Mouse (Mus musculus) intestine, embryonic 15.5 days (tissue): Measurements from ENCODE around the gene Zcchc24. TPM values are rescaled to one million over a fixed set of nuclear protein-coding genes. Genes with fewer than 3 reads are reported as not detected.
A peak's percentile ranks its signal among the peaks of the same experiment; 100 is the strongest.

Experiments
- ATAC-seq: fragments of 200-750 bp; cut with Nextera tagmentation; 2 replicates; pipeline ENCODE4 v1.8.0; 2017; ENCODE audit warnings: moderate TSS enrichment, moderate library complexity
- H3K27ac ChIP-seq: fragments of 300-500 bp; sonication (generic); 2 replicates; pipeline ENCODE4 v1.5.1; 2015; ENCODE audit warnings: mild to moderate bottlenecking, inconsistent platforms
- H3K27me3 ChIP-seq: fragments of 300-500 bp; sonication (generic); replicated peaks from 2 replicates; pipeline ENCODE4 v1.6.1; 2015; ENCODE audit warnings: inconsistent platforms
- H3K36me3 ChIP-seq: fragments of 300-500 bp; sonication (generic); 2 replicates; pipeline ENCODE4 v1.6.1; 2015; ENCODE audit warnings: inconsistent platforms
- H3K4me1 ChIP-seq: fragments of 300-500 bp; sonication (generic); replicated peaks from 2 replicates; pipeline ENCODE4 v1.6.1; 2015; ENCODE audit warnings: inconsistent platforms
- H3K4me2 ChIP-seq: fragments of 300-500 bp; sonication (generic); replicated peaks from 2 replicates; pipeline ENCODE4 v1.6.1; 2015; ENCODE audit warnings: mild to moderate bottlenecking, inconsistent platforms
- H3K4me3 ChIP-seq: fragments of 300-500 bp; sonication (generic); replicated peaks from 2 replicates; pipeline ENCODE4 v1.5.1; 2015; ENCODE audit warnings: inconsistent platforms
- H3K9ac ChIP-seq: fragments of 300-500 bp; sonication (generic); 2 replicates; pipeline ENCODE4 v1.6.1; 2015; ENCODE audit warnings: inconsistent platforms
- H3K9me3 ChIP-seq: fragments of 300-500 bp; sonication (generic); 2 replicates; pipeline ENCODE4 v1.6.1; 2016; ENCODE audit warnings: inconsistent platforms
- WGBS: fragments of 180-500 bp; shearing (Covaris S2); methylation state at CpG from one replicate; pipeline ENCODE4 v1.1.7; 2015; 5-methylcytosine and 5-hydroxymethylcytosine counted together
- polyA plus RNA-seq: library from polyadenylated mRNA; unstranded; fragments of >200 nt; fragmentation: Nextera tagmentation; extraction: Ambion mirVana; gene quantifications from 2 replicates; pipeline ENCODE4 v1.2.1, GENCODE M21; 2015

The Zcchc24 gene
- polyA plus RNA-seq, 1 experiment from 2014 or later, result 21.0 TPM

DNA sequence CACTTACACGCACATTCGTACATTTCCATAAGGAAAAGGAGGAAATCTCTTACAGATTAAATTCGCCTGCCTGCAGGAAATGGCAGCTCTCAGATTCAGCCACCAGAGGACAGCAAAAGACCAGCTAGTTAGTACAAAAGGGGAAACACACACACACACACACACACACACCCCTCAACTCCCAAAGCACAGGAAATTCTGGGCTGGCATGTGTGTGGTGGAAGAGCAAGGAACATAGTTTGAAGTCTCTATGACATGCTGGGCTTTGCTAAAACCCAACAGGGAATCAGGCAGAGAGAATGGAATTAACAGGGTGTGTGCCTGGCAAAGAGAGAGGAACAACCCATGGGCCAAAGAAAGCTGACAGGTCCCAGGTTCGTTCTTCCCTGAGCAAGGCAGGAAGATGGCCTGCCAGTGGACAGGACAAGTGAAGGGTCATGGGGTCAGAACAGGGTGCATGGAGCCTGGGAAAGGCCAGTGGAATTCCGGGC is 61.1 kb downstream of the Zcchc24 start:
- 57% methylated on average over 5 of the region's 5 CpGs for WGBS
- H3K27ac ChIP-seq, result peak overlapping the region; percentile 8; the same call in 1 of the 2 replicates

GRCm38 (mm10) chr14:25701986-25702385 is 66.9 kb downstream of the Zcchc24 start:
- H3K4me1 ChIP-seq, result no peaks in the 10 kb centered on the region
- H3K4me3 ChIP-seq, result no peak overlapping the region
- H3K9ac ChIP-seq, result no peak overlapping the region
- no peaks in the 10 kb centered on the region for H3K27me3 ChIP-seq
- peaks cover 26% of the 10 kb centered on the region for H3K36me3 ChIP-seq
- peak; percentile 39 for ATAC-seq
- no peak overlapping the region for H3K4me2 ChIP-seq
- no peaks in the 10 kb centered on the region for H3K9me3 ChIP-seq
- H3K27ac ChIP-seq, result no peak overlapping the region

More for the DNA sequence above, 61.1 kb downstream of the Zcchc24 start:
- no peaks in the 10 kb centered on the region for H3K9me3 ChIP-seq
- H3K4me3 ChIP-seq, result no peak overlapping the region
- H3K9ac ChIP-seq, result no peak overlapping the region
- H3K4me1 ChIP-seq, result peaks cover 34% of the 10 kb centered on the region
- H3K36me3 ChIP-seq, result no peaks in the 10 kb centered on the region
- no peaks in the 10 kb centered on the region for H3K27me3 ChIP-seq
- H3K4me2 ChIP-seq, result no peak overlapping the region
- ATAC-seq, result no peak

DNA sequence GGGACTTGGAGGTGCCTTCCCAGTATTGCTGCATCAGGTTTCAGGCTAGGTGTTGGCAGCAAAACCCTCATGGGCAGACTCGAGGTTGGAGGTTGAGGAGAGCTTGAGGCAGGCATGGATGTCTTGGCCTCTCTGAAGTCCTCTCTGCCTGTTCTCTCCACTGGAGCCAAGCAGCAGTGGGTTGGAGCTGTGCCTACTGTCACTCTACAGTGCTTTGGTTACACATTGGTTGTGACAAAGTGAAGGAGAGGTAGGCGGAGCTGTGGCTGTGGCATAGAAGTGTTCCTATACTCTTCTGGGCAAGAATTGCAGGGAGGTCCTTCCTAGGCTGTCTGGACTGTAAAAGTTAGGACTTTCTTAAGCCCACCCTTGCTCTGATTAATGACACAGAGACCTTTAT is 72.5 kb downstream of the Zcchc24 start:
- ATAC-seq, result no peak
- H3K4me1 ChIP-seq, result peaks cover 19% of the 10 kb centered on the region
- no peak overlapping the region for H3K4me3 ChIP-seq
- 67% methylated on average over 2 of the region's 2 CpGs for WGBS
- H3K27ac ChIP-seq, result no peak overlapping the region
- H3K27me3 ChIP-seq, result no peaks in the 10 kb centered on the region
- H3K36me3 ChIP-seq, result peaks cover 26% of the 10 kb centered on the region
- no peak overlapping the region for H3K9ac ChIP-seq
- no peak overlapping the region for H3K4me2 ChIP-seq
- no peaks in the 10 kb centered on the region for H3K9me3 ChIP-seq

GRCm38 (mm10) chr14:25695059-25695458 is 73.8 kb downstream of the Zcchc24 start:
- Histone ChIP-seq H3K4me1 (peaks cover 19% of the 10 kb centered on the region), H3K9ac (peak overlapping the region; percentile 82), H3K9me3 (no peaks in the 10 kb centered on the region), H3K27ac (no peak overlapping the region), H3K36me3 (peaks cover 26% of the 10 kb centered on the region), H3K4me2 (peak overlapping the region; percentile 79), H3K27me3 (no peaks in the 10 kb centered on the region), H3K4me3 (peak overlapping the region; percentile 93)
- ATAC-seq, result no peak
- 50% methylated on average over 6 of the region's 6 CpGs for WGBS

GRCm38 (mm10) chr14:25694569-25694897 is 74.3 kb downstream of the Zcchc24 start:
- peak overlapping the region; percentile 79 for H3K4me2 ChIP-seq
- H3K4me3 ChIP-seq, result peak overlapping the region; percentile 93
- H3K9ac ChIP-seq, result peak overlapping the region; percentile 82
- under 1% methylated on average over 10 of the region's 10 CpGs for WGBS
- H3K4me1 ChIP-seq, result peaks cover 19% of the 10 kb centered on the region
- peak overlapping the region; percentile 84 for H3K27ac ChIP-seq
- no peaks in the 10 kb centered on the region for H3K9me3 ChIP-seq
- peaks cover 24% of the 10 kb centered on the region for H3K36me3 ChIP-seq
- ATAC-seq, result peak; percentile 60
- no peaks in the 10 kb centered on the region for H3K27me3 ChIP-seq

DNA sequence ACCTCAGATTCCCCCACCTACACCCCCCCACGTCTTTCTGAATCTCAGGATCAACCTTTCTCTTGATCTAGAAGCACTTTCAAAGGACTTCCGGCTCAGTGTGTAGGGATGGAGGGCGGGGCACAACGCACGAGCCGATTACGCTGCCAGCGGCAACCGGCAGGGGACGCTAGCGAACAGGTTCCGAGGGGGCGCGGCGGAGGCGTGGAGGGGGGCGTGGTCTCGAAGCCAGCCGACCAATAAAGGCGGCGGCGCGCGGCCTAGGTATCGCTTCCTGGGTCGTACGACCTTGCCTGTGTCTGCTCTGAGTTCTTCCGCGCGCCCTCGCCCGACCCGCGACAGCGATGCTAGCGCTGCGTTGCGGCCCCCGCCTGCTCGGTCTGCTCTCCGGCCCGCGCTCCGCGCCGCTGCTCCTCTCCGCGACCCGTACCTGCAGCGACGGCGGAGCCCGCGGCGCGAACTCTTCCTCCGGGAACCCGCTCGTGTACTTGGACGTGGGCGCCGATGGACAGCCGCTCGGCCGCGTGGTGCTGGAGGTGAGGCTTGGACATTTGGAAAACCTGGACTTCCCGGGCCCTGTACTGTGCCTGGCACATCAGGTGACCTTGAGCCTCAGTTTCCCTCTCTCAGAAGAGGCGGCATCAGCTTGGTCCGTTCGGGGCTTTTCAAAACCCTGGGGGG is 74.8 kb downstream of the Zcchc24 start, which contains the start of gene Ppif:
Gene Ppif (plus strand): TSS at position 267 of the 681 bp plus-strand sequence.
- peak; percentile 94 for ATAC-seq
- peak within 1 kb of the TSS; percentile 82 for H3K9ac ChIP-seq
- peak within 1 kb of the TSS; percentile 93 for H3K4me3 ChIP-seq
- WGBS, result under 1% methylated on average over 70 of the region's 70 CpGs
- H3K27me3 ChIP-seq, result no peaks in the 10 kb centered on the region
- peaks cover 19% of the 10 kb centered on the region; the same call in 1 of the 2 replicates for H3K36me3 ChIP-seq
- H3K9me3 ChIP-seq, result no peaks in the 10 kb centered on the region
- peaks cover 19% of the 10 kb centered on the region for H3K4me1 ChIP-seq
- H3K4me2 ChIP-seq, result peak within 1 kb of the TSS; percentile 79
- peak within 1 kb of the TSS; percentile 84 for H3K27ac ChIP-seq

- H3K9me3 ChIP-seq, result no peaks in the 10 kb centered on the region
- ATAC-seq, result 0 out of 2 replicates have a peak, but pooled peaks have one; percentile 1
- no peaks in the 10 kb centered on the region for H3K27me3 ChIP-seq
- 59% methylated on average over 6 of the region's 6 CpGs for WGBS
- H3K9ac ChIP-seq, result peak overlapping the region; percentile 36
- H3K27ac ChIP-seq, result peak overlapping the region; percentile 68; the same call in 1 of the 2 replicates
- H3K4me1 ChIP-seq, result peaks cover 19% of the 10 kb centered on the region
- peak overlapping the region; percentile 79 for H3K4me2 ChIP-seq
- peak overlapping the region; percentile 93 for H3K4me3 ChIP-seq
- H3K36me3 ChIP-seq, result peaks cover 12% of the 10 kb centered on the region; the same call in 1 of the 2 replicates
Measured at GRCm38 (mm10) chr14:25693271-25693887, 75.5 kb downstream of the Zcchc24 start.

DNA sequence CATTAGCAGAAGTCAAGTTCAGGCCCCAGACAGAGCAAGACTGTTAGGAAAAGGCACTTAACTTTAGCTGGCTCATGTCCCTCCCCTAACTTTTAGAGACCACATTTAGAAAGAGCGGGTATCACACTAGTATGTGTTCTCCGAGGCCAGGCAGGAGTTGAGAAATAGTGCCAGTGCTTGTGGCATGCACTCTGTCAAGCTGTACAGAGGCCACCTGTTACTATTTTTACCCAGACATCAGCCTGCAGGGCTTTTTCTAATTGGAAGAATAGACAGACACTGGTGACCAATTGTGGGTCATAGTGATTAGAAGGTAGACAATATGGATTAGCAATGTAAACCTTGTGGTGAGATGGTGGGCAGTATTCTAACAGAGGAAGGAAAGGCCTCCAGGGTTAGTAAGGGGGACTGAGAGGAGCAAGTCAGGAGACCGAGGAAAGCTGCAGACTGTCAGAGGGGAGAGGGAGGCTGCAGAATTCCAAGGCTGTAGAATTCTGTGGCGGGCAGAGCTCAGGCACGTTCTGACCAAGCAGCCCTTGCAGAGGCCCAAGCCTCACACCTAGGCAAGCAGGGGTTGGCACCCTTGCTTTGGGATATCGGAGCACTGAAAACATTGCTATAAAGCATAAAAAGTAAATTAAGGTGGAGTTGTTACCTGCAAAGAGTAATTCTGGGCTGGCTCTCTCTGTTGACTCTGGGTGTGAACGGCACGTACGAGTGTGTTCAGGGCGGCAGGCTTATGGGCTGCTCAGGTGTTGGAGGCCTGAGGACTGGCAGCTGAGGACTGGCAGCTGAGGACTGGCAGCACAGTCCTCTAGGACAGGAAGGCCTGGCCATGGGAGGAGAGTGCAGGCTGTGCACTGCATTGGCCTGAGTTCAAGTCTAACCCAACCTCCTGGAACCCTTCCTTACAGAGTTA is 81.6 kb downstream of the Zcchc24 start:
- Histone ChIP-seq H3K9me3 (no peaks in the 10 kb centered on the region), H3K9ac (0 out of 2 replicates have a peak overlapping the region, but pooled peaks have one; percentile 2), H3K27me3 (no peaks in the 10 kb centered on the region), H3K36me3 (no peaks in the 10 kb centered on the region), H3K4me1 (peaks cover 14% of the 10 kb centered on the region; the same call in 1 of the 2 replicates), H3K27ac (peak overlapping the region; percentile 83), H3K4me3 (no peak overlapping the region), H3K4me2 (0 out of 2 replicates have a peak overlapping the region, but pooled peaks have one; percentile 7)
- peak; percentile 48 for ATAC-seq
- WGBS, result 53% methylated on average over 10 of the region's 10 CpGs

GRCm38 (mm10) chr14:25686216-25686945 is 82.5 kb downstream of the Zcchc24 start:
- 47% methylated on average over 7 of the region's 7 CpGs for WGBS
- no peak overlapping the region for H3K4me3 ChIP-seq
- H3K27me3 ChIP-seq, result no peaks in the 10 kb centered on the region
- peak; percentile 90 for ATAC-seq
- H3K4me2 ChIP-seq, result peak overlapping the region; percentile 7; the same call in 1 of the 2 replicates
- no peaks in the 10 kb centered on the region for H3K36me3 ChIP-seq
- H3K9ac ChIP-seq, result 0 out of 2 replicates have a peak overlapping the region, but pooled peaks have one; percentile 2
- H3K4me1 ChIP-seq, result peaks cover 14% of the 10 kb centered on the region; the same call in 1 of the 2 replicates
- peak overlapping the region; percentile 83 for H3K27ac ChIP-seq
- H3K9me3 ChIP-seq, result no peaks in the 10 kb centered on the region

DNA sequence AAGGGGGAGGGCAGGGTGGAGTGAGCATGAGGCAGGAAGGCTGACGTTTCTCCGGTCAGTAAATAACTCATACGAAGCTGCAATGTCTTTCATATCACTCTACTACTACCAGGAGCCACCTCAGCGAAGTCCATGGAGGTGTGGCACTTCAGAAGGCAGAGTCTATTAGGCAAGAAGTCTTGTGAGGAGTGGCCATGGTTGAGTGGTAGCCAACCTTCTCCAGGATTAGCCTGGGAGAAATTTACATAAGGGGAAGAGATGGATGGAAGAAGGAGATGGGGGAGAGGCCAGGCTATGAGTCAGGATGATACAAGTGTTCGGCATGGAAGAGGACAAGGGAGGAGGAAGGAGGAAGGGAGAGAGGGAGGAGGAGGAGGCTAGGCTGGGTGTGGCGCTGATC is 86.8 kb downstream of the Zcchc24 start:
- no peak overlapping the region for H3K4me3 ChIP-seq
- H3K4me1 ChIP-seq, result peaks cover 6% of the 10 kb centered on the region; the same call in 1 of the 2 replicates
- WGBS, result 60% methylated on average over 6 of the region's 6 CpGs
- no peaks in the 10 kb centered on the region for H3K36me3 ChIP-seq
- no peaks in the 10 kb centered on the region for H3K9me3 ChIP-seq
- no peak overlapping the region for H3K4me2 ChIP-seq
- no peak overlapping the region for H3K27ac ChIP-seq
- no peak for ATAC-seq
- H3K27me3 ChIP-seq, result no peaks in the 10 kb centered on the region
- no peak overlapping the region for H3K9ac ChIP-seq

DNA sequence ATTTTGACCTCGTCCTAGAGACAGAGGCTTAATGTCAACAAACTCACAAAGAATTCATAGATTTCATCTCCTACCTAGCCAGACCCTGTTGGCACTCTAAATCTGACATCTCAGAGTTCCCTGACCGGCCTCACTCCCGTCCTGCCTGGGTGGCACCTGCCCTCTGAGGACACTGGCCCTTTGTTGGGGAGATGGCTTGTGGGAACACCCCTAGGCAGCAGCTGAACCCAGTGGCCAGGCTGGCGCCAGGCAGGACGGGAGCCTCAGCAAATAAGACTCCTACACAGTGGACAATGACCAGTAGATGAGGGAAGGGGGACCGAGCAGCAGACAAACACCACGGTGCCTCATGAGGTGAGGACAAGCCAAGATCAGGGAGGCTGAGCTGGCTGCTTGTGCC is 89.2 kb downstream of the Zcchc24 start:
- H3K9me3 ChIP-seq, result no peaks in the 10 kb centered on the region
- no peak overlapping the region for H3K4me2 ChIP-seq
- H3K9ac ChIP-seq, result no peak overlapping the region
- no peaks in the 10 kb centered on the region for H3K4me1 ChIP-seq
- ATAC-seq, result no peak
- H3K27ac ChIP-seq, result no peak overlapping the region
- no peaks in the 10 kb centered on the region for H3K27me3 ChIP-seq
- H3K4me3 ChIP-seq, result no peak overlapping the region
- 61% methylated on average over 7 of the region's 7 CpGs for WGBS
- H3K36me3 ChIP-seq, result no peaks in the 10 kb centered on the region
